Mouse (Mus musculus): ENCODE data around the gene Zfp652.

GRCm38 (mm10) chr11:95713225-95713810 is 845 bp downstream of the Zfp652 start:
- TF ChIP-seq CTCF (IDR thresholded peaks at IDR 0.05; ENCODE audit: borderline replicate concordance, insufficient read depth, low read depth, low read length): no peak
- TF ChIP-seq POLR2A (IDR thresholded peaks at IDR 0.05; ENCODE audit: borderline replicate concordance, insufficient read depth, low read length): no peak
